Mouse (Mus musculus): Measurements from ENCODE around the gene Pcsk4.

- TF ChIP-seq EP300 (IDR thresholded peaks at IDR 0.05; ENCODE audit: low read depth), result no peak
- TF ChIP-seq CTCF (IDR thresholded peaks at IDR 0.05; ENCODE audit: low read depth), result no peak
These were observed 13.6 kb upstream of the Pcsk4 start for GRCm38 (mm10) chr10:80342749-80343424.
